ENCODE assay signal across 26 mouse cellular contexts in the genomic region with DNA sequence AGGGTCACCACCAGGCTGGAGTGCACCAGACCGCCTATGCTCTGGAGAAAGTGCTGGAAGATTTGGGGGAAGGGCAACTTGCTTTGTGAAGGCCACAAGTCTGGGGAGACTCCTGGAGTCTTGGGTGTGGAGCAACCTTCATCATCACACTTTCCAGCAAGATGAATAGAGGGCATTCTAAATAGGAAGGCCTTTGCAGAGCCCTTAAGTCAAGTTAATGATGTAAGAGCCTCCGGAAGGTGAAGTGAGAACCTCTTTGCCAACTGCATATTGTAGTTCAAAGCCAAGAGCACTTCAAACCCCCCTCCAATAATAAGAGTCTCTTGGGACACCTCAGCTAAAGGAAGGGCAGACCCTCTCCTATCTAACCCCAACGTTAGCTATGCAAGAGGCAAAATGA. TPM values are rescaled to one million over a fixed set of nuclear protein-coding genes. Genes with fewer than 3 reads are reported as not detected.
DNase-seq lines count a peak whose midpoint lies in the region; ATAC-seq and TF ChIP-seq lines count a peak whose summit lies in the region.
"Had no signal": no experiment of that assay in that cellular context is flagged by ENCODE, and none has a peak within 500 bp of the region (broad histone marks: within the 10 kb centered on the region; RNA-seq: fewer than 3 reads in every experiment).

No protein-coding gene starts in this region.

- no peaks in the 10 kb centered on the region for H3K27me3 ChIP-seq in hindbrain, postnatal 0 days (ENCODE audit: insufficient read depth, low read length)
- H3K27me3 ChIP-seq in hindbrain, embryonic 13.5 days: no peaks in the 10 kb centered on the region
- H3K27me3 ChIP-seq in midbrain, postnatal 0 days (ENCODE audit: insufficient read depth, low read length): no peaks in the 10 kb centered on the region
- no peaks in the 10 kb centered on the region for H3K27me3 ChIP-seq in midbrain, embryonic 14.5 days (ENCODE audit: control insufficient read depth, insufficient read depth, low read length)
- H3K27me3 ChIP-seq: limb, embryonic 15.5 days; midbrain, embryonic 12.5 days; Patski had no signal

- H3K4me1 ChIP-seq in hindbrain, postnatal 0 days (ENCODE audit: insufficient read depth, low read length): peaks cover 18% of the 10 kb centered on the region
- H3K4me1 ChIP-seq in hindbrain, embryonic 13.5 days (replicated peaks): peaks cover 10% of the 10 kb centered on the region
- H3K4me1 ChIP-seq in midbrain, postnatal 0 days (ENCODE audit: insufficient read depth, low read length): no peaks in the 10 kb centered on the region
- no peaks in the 10 kb centered on the region for H3K4me1 ChIP-seq in midbrain, embryonic 14.5 days (ENCODE audit: control insufficient read depth, insufficient read depth, low read length)

- H3K9ac ChIP-seq in hindbrain, postnatal 0 days (replicated peaks; ENCODE audit: low read length): no peak overlapping the region
- no peak overlapping the region for H3K9ac ChIP-seq in hindbrain, embryonic 13.5 days
- H3K9ac ChIP-seq in midbrain, postnatal 0 days (replicated peaks; ENCODE audit: low read length, poor library complexity, severe bottlenecking): no peak overlapping the region
- H3K9ac ChIP-seq in midbrain, embryonic 14.5 days (replicated peaks; ENCODE audit: low read length): no peak overlapping the region
- H3K9ac ChIP-seq: heart, embryonic 15.5 days; limb, embryonic 15.5 days; midbrain, embryonic 12.5 days had no signal

- no peak overlapping the region for H3K4me2 ChIP-seq in hindbrain, postnatal 0 days (ENCODE audit: low read depth, low read length)
- H3K4me2 ChIP-seq in hindbrain, embryonic 13.5 days: no peak overlapping the region
- H3K4me2 ChIP-seq in midbrain, postnatal 0 days (ENCODE audit: low read depth, low read length, poor library complexity, severe bottlenecking): no peak overlapping the region
- H3K4me2 ChIP-seq in midbrain, embryonic 14.5 days (ENCODE audit: low read length): no peak overlapping the region
- H3K4me2 ChIP-seq: heart, embryonic 15.5 days; limb, embryonic 15.5 days; midbrain, embryonic 12.5 days had no signal

- 87% methylated on average over 3 of the region's 3 CpGs for WGBS in hindbrain, postnatal 0 days
- 87% methylated on average over 3 of the region's 3 CpGs for WGBS in hindbrain, embryonic 13.5 days
- 84% methylated on average over 3 of the region's 3 CpGs for WGBS in midbrain, postnatal 0 days
- 87% methylated on average over 3 of the region's 3 CpGs for WGBS in midbrain, embryonic 14.5 days

- no peak overlapping the region for H3K4me3 ChIP-seq in hindbrain, postnatal 0 days (ENCODE audit: low read length)
- no peak overlapping the region for H3K4me3 ChIP-seq in hindbrain, embryonic 13.5 days
- no peak overlapping the region for H3K4me3 ChIP-seq in midbrain, postnatal 0 days (ENCODE audit: low read depth, low read length)
- H3K4me3 ChIP-seq in midbrain, embryonic 14.5 days (replicated peaks; ENCODE audit: low read depth, low read length): no peak overlapping the region
- H3K4me3 ChIP-seq: erythroblast, embryonic 14.5 days; heart, embryonic 10.5 days; heart, embryonic 15.5 days; limb, embryonic 10.5 days; limb, embryonic 15.5 days; midbrain, embryonic 12.5 days had no signal

- no peak for TF ChIP-seq CTCF in hindbrain, postnatal 0 days (IDR thresholded peaks at IDR 0.05; ENCODE audit: low read depth)
- TF ChIP-seq CTCF in midbrain, postnatal 0 days (IDR thresholded peaks at IDR 0.05): no peak

- H3K36me3 ChIP-seq in hindbrain, postnatal 0 days (ENCODE audit: insufficient read depth, low read length): no peaks in the 10 kb centered on the region
- H3K36me3 ChIP-seq in hindbrain, embryonic 13.5 days: no peaks in the 10 kb centered on the region
- H3K36me3 ChIP-seq in midbrain, postnatal 0 days (ENCODE audit: insufficient read depth, low read length): no peaks in the 10 kb centered on the region
- H3K36me3 ChIP-seq in midbrain, embryonic 14.5 days (ENCODE audit: control insufficient read depth, insufficient read depth, low read length): no peaks in the 10 kb centered on the region
- H3K36me3 ChIP-seq: G1E; heart, embryonic 10.5 days; heart, embryonic 15.5 days; limb, embryonic 10.5 days; limb, embryonic 15.5 days; midbrain, embryonic 12.5 days had no signal

- H3K9me3 ChIP-seq in hindbrain, postnatal 0 days (ENCODE audit: low read length): no peaks in the 10 kb centered on the region
- no peaks in the 10 kb centered on the region for H3K9me3 ChIP-seq in hindbrain, embryonic 13.5 days
- H3K9me3 ChIP-seq in midbrain, postnatal 0 days (ENCODE audit: low read length): no peaks in the 10 kb centered on the region
- no peaks in the 10 kb centered on the region for H3K9me3 ChIP-seq in midbrain, embryonic 14.5 days (ENCODE audit: control insufficient read depth, low read length)
- H3K9me3 ChIP-seq: heart, embryonic 10.5 days; heart, embryonic 15.5 days; limb, embryonic 10.5 days; limb, embryonic 15.5 days; midbrain, embryonic 12.5 days had no signal

- no peak for ATAC-seq in hindbrain, postnatal 0 days
- no peak for ATAC-seq in hindbrain, embryonic 13.5 days (ENCODE audit: low FRiP score)
- ATAC-seq in midbrain, postnatal 0 days (ENCODE audit: low FRiP score): no peak
- no peak for ATAC-seq in midbrain, embryonic 14.5 days (ENCODE audit: low FRiP score, low TSS enrichment)
- ATAC-seq: intestine, embryonic 16.5 days; Patski had no signal

- no peak for DNase-seq in hindbrain, postnatal 0 days (ENCODE audit: low spot score)
- no peak for DNase-seq in midbrain, postnatal 0 days (ENCODE audit: low spot score)
- no peak for DNase-seq in midbrain, embryonic 14.5 days
- DNase-seq in lung, postnatal 10 days: peak; percentile 49
- DNase-seq in adipocyte (ENCODE audit: low spot score): no peak
- DNase-seq in layer of hippocampus, adult 11-12 months (ENCODE audit: low spot score): no peak
- DNase-seq: adrenal gland, postnatal 14 days; cerebellum, adult 18-20 months; cerebellum, postnatal 14 days; gastrocnemius, postnatal 10 days; kidney, adult 8-10 months; kidney, postnatal 4 days; layer of hippocampus, postnatal 36 days; thymus, adult 2 months; thymus, postnatal 36 days had no signal

- H3K27ac ChIP-seq in hindbrain, postnatal 0 days: peak overlapping the region; percentile 74
- H3K27ac ChIP-seq in hindbrain, embryonic 13.5 days: no peak overlapping the region
- 0 out of 2 replicates have a peak overlapping the region, but pooled peaks have one; percentile 19 for H3K27ac ChIP-seq in midbrain, postnatal 0 days (ENCODE audit: low read depth, low read length)
- H3K27ac ChIP-seq in midbrain, embryonic 14.5 days (replicated peaks; ENCODE audit: low read depth, low read length): no peak overlapping the region
- H3K27ac ChIP-seq: heart, embryonic 10.5 days; heart, embryonic 15.5 days; kidney, postnatal 0 days; limb, embryonic 10.5 days; midbrain, embryonic 12.5 days had no signal

RNA-seq across cellular contexts. Expression of gene Lpcat1, which starts 18.3 kb away (rescaled TPM):
- total RNA-seq in hindbrain, postnatal 0 days (2014; rRNA removed): 191 and 199 TPM in 2 replicates
- polyA plus RNA-seq in hindbrain, postnatal 0 days (2015; fragmentation: Nextera tagmentation; extraction: Ambion mirVana): 75.7 and 78.5 TPM in 2 replicates
- polyA plus RNA-seq in hindbrain, embryonic 13.5 days (2015; fragmentation: Nextera tagmentation; extraction: Ambion mirVana): 57.0 and 59.6 TPM in 2 replicates
- 168 and 225 TPM in 2 replicates for total RNA-seq in midbrain, postnatal 0 days (2014; rRNA removed)
- polyA plus RNA-seq in midbrain, postnatal 0 days (2015; fragmentation: Nextera tagmentation; extraction: Ambion mirVana): 83.4 and 86.2 TPM in 2 replicates
- 74.4 and 76.9 TPM in 2 replicates for polyA plus RNA-seq in midbrain, embryonic 14.5 days (2014; fragmentation: Nextera tagmentation; extraction: Ambion mirVana)
- polyA plus RNA-seq: G1E had no signal

Comparison
In these comparisons a context has a peak if more than half of its experiments do, and no peak if none do; other contexts are left out.
1. H3K27ac ChIP-seq: peak in hindbrain, postnatal 0 days (single experiment) and midbrain, postnatal 0 days (single experiment); none in hindbrain, embryonic 13.5 days (single experiment) and midbrain, embryonic 14.5 days (single experiment).